ENCODE assay signal across 8 mouse cellular contexts in genomic region chr1:75478916-75479634, GRCm38 (mm10). TPM values are rescaled to one million over a fixed set of nuclear protein-coding genes. Genes with fewer than 3 reads are reported as not detected.
DNase-seq lines count a peak whose midpoint lies in the region; ATAC-seq lines count a peak whose summit lies in the region.

Chpf (minus strand) TSS chr1:75479307.
Tmem198 (plus strand) TSS chr1:75479532.

- H3K9ac ChIP-seq in hindbrain, embryonic 11.5 days (ENCODE audit: low read depth, low read length): peak within 1 kb of the TSS; percentile 84
- H3K9ac ChIP-seq in lung, embryonic 16.5 days (ENCODE audit: low read length): peak within 1 kb of the TSS; percentile 76

- no peaks in the 10 kb centered on the region for H3K9me3 ChIP-seq in hindbrain, embryonic 11.5 days (ENCODE audit: control insufficient read depth, low read length)
- no peaks in the 10 kb centered on the region for H3K9me3 ChIP-seq in lung, embryonic 16.5 days (ENCODE audit: control insufficient read depth, low read length)

- 0 out of 2 replicates have a peak, but pooled peaks cover 3% of the 10 kb centered on the region for H3K4me1 ChIP-seq in hindbrain, embryonic 11.5 days (replicated peaks; ENCODE audit: control insufficient read depth, insufficient read depth, low read length)
- peaks cover 23% of the 10 kb centered on the region for H3K4me1 ChIP-seq in lung, embryonic 16.5 days (replicated peaks; ENCODE audit: control insufficient read depth, insufficient read depth, low read length)

- peak within 1 kb of the TSS; percentile 88 for H3K4me3 ChIP-seq in hindbrain, embryonic 11.5 days (ENCODE audit: low read depth, low read length)
- peak within 1 kb of the TSS; percentile 79 for H3K4me3 ChIP-seq in lung, embryonic 16.5 days (ENCODE audit: low read length)

- under 1% methylated on average over 72 of the region's 76 CpGs for WGBS in hindbrain, embryonic 11.5 days
- WGBS in lung, embryonic 16.5 days: under 1% methylated on average over 58 of the region's 76 CpGs

- H3K36me3 ChIP-seq in hindbrain, embryonic 11.5 days (ENCODE audit: control insufficient read depth, insufficient read depth, low read length): peaks cover 11% of the 10 kb centered on the region; the same call in 1 of the 2 replicates
- peaks cover 18% of the 10 kb centered on the region; the same call in 1 of the 2 replicates for H3K36me3 ChIP-seq in lung, embryonic 16.5 days (ENCODE audit: control insufficient read depth, insufficient read depth, low read length)

- peak; percentile 92 for ATAC-seq in hindbrain, embryonic 11.5 days (ENCODE audit: low FRiP score)
- ATAC-seq in lung, embryonic 16.5 days (ENCODE audit: low read depth): peak; percentile 91

- peaks cover 16% of the 10 kb centered on the region for H3K27me3 ChIP-seq in hindbrain, embryonic 11.5 days (ENCODE audit: control insufficient read depth, insufficient read depth, low read length)
- H3K27me3 ChIP-seq in lung, embryonic 16.5 days (ENCODE audit: control insufficient read depth, insufficient read depth, low read depth, low read length): peaks cover 42% of the 10 kb centered on the region

- H3K27ac ChIP-seq in hindbrain, embryonic 11.5 days (ENCODE audit: low read depth, low read length): peak within 1 kb of the TSS; percentile 76
- peak within 1 kb of the TSS; percentile 87 for H3K27ac ChIP-seq in lung, embryonic 16.5 days (ENCODE audit: low read length)

- H3K4me2 ChIP-seq in hindbrain, embryonic 11.5 days (replicated peaks; ENCODE audit: low read depth, low read length): peak within 1 kb of the TSS; percentile 92
- H3K4me2 ChIP-seq in lung, embryonic 16.5 days (ENCODE audit: low read depth, low read length): peak within 1 kb of the TSS; percentile 85

- DNase-seq in NIH3T3 (ENCODE audit: low read depth): peak; percentile 98
- DNase-seq in cerebellum, adult 9-11 months: peak; percentile 98
- peak; percentile 95 to 99 for DNase-seq in frontal cortex, adult 2 months (ENCODE audit: extremely low spot score in 1 of 2, low spot score in 1 of 2)
- peak; percentile 98 for DNase-seq in hindbrain, embryonic 11.5 days (ENCODE audit: low spot score)
- DNase-seq in layer of hippocampus, adult 9-11 months: peak; percentile 97
- DNase-seq in ovary, postnatal 10 days (ENCODE audit: low spot score): peak; percentile 94
- peak; percentile 93 for DNase-seq in thymus, postnatal 0 days (ENCODE audit: low spot score)

RNA-seq across cellular contexts. Expression of gene Chpf, which starts in this region (rescaled TPM):
- polyA plus RNA-seq in frontal cortex, adult 2 months (2012; rRNA removed): 73.9 and 79.5 TPM in 2 replicates
- 17.8 and 20.2 TPM in 2 replicates for polyA plus RNA-seq in hindbrain, embryonic 11.5 days (2014; fragmentation: Nextera tagmentation; extraction: Ambion mirVana)
- 22.9 and 25.2 TPM in 2 replicates for polyA plus RNA-seq in lung, embryonic 16.5 days (2015; fragmentation: Nextera tagmentation; extraction: Ambion mirVana)
- polyA plus RNA-seq in thymus, postnatal 0 days (2015; fragmentation: Nextera tagmentation; extraction: Ambion mirVana): 10.7 and 11.4 TPM in 2 replicates

RNA-seq across cellular contexts. Expression of gene Tmem198, which starts in this region (rescaled TPM):
- polyA plus RNA-seq in frontal cortex, adult 2 months (2012; rRNA removed): 73.1 and 82.3 TPM in 2 replicates
- polyA plus RNA-seq in hindbrain, embryonic 11.5 days (2014; fragmentation: Nextera tagmentation; extraction: Ambion mirVana): 11.1 and 11.6 TPM in 2 replicates
- 0.65 and 1.3 TPM in 2 replicates for polyA plus RNA-seq in lung, embryonic 16.5 days (2015; fragmentation: Nextera tagmentation; extraction: Ambion mirVana)
- polyA plus RNA-seq in thymus, postnatal 0 days (2015; fragmentation: Nextera tagmentation; extraction: Ambion mirVana): 0.30 and 0.39 TPM in 2 replicates

Comparison
In these comparisons a context has a peak if more than half of its experiments do, and no peak if none do; other contexts are left out.
1. Peak in every context shown above with its lines: DNase-seq, ATAC-seq, H3K4me3 ChIP-seq and H3K27ac ChIP-seq.